Mouse (Mus musculus) naive thymus-derived CD4-positive, alpha-beta T cell, adult 5 months (primary cell): ENCODE measurements around the gene Vmn1r58. TPM values are rescaled to one million over a fixed set of nuclear protein-coding genes. Genes with fewer than 3 reads are reported as not detected.

Experiments used
- polyA plus RNA-seq: library from polyadenylated mRNA; unstranded; fragments of 100-300 nt; shearing (Covaris generic); gene quantifications from one replicate; pipeline ENCODE4 v1.2.1, GENCODE M21; 2017

Gene Vmn1r58
- polyA plus RNA-seq, result not detected

DNA sequence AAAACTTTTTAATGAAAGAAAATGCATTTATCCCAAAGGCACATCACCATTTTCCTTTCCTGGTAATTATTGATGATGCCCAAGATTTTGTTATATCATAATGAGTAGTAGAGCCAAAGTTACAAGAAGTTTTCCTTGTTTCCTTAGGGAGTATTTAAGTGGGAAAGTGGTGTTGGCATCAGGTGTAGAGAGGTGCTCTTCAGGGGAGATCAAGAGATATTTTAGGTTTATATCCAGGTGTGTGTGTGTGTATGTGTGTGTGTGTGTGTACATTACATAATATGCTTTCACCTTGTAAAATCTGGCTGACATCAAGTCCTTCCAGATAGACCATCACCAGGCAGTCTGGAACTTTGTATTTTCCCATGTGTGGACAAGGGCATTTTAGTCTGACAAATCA lies at the start of gene Vmn1r58:
Gene Vmn1r58 (minus strand): TSS at position 101 of the 400 bp plus-strand sequence.

DNA sequence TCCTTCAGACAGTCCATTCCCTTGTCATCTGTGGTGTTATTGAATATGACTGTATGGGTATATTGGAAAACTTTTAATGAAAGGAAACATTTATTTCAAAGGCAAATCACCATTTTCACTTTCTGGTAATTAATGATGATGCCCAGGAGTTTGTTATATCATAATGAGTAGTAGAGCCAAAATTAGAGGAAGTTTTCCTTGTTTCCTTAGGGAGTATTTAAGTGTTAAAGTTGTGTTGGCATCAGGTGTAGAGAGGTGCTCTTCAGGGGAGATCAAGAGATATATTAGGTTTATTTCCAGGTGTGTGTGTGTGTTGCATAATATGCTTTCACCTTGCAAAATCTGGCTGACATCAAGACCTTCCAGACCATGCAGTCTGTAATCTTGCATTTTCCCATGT lies 43.5 kb upstream of the Vmn1r58 start, which contains the start of gene Vmn1r59:
Gene Vmn1r59 (minus strand): TSS at position 101 of the 400 bp plus-strand sequence.

Other genes starting within 250 kb of the Vmn1r58 start
- not detected for gene Vmn1r56, start 216.6 kb downstream of the Vmn1r58 start, polyA plus RNA-seq
- not detected for gene Vmn1r57, start 194.9 kb downstream of the Vmn1r58 start, polyA plus RNA-seq
- gene Gm5065, start 62.9 kb downstream of the Vmn1r58 start, polyA plus RNA-seq, result not detected
- not detected for gene Nlrp2, start 62.4 kb downstream of the Vmn1r58 start, polyA plus RNA-seq
- gene Vmn1r59, start 43.4 kb upstream of the Vmn1r58 start, polyA plus RNA-seq, result not detected
- not detected for gene Vmn2r28, start 80.6 kb upstream of the Vmn1r58 start, polyA plus RNA-seq
- not detected for gene Vmn1r60, start 133.9 kb upstream of the Vmn1r58 start, polyA plus RNA-seq
- gene Vmn1r61, start 199.9 kb upstream of the Vmn1r58 start, polyA plus RNA-seq, result 0.11 TPM